ENCODE assay signal across 1 mouse cellular context in genomic region chr5:130255017-130255720, GRCm38 (mm10).
TF ChIP-seq lines count a peak whose summit lies in the region.

TSS of gene Sbds (minus strand) at chr5:130255530.
TSS of gene Tyw1 (plus strand) at chr5:130255619.

TF ChIP-seq in CH12.LX, 34 proteins besides CTCF, POLR2A, EP300 and RAD21 (continued from another document):
- no peak for TF ChIP-seq CHD1 (IDR thresholded peaks at IDR 0.05; ENCODE audit: low read depth, low read length)
- TF ChIP-seq POLR2AphosphoS2 (IDR thresholded peaks at IDR 0.05; ENCODE audit: low read depth, low read length) = peak; percentile 83; the same call in 1 of the 2 replicates
- peak; percentile 90 for TF ChIP-seq ZMIZ1 (IDR thresholded peaks at IDR 0.05; ENCODE audit: low read depth, low read length)
- no peak for TF ChIP-seq CHD2 (IDR thresholded peaks at IDR 0.05; ENCODE audit: low read length)
- peak; percentile 67; the same call in 1 of the 2 replicates for TF ChIP-seq KAT2A (IDR thresholded peaks at IDR 0.05; ENCODE audit: insufficient replicate concordance, low read length)
- no peak for TF ChIP-seq USF2 (conservative IDR thresholded peaks at IDR 0.05; ENCODE audit: low read depth, low read length)
- no peak for TF ChIP-seq ZKSCAN1 (IDR thresholded peaks at IDR 0.05; ENCODE audit: borderline replicate concordance, low read depth, low read length)
- no peak; the same call in 1 of the 2 replicates for TF ChIP-seq ZNF384 (IDR thresholded peaks at IDR 0.05; ENCODE audit: low read depth, low read length)
- TF ChIP-seq BHLHE40 (IDR thresholded peaks at IDR 0.05; ENCODE audit: low read depth, low read length) = peak; percentile 66
- TF ChIP-seq ETS1 (conservative IDR thresholded peaks at IDR 0.05; ENCODE audit: low read depth, low read length) = no peak
- TF ChIP-seq JUND (conservative IDR thresholded peaks at IDR 0.05; ENCODE audit: low read depth, low read length) = peak; percentile 90
- TF ChIP-seq MYC (IDR thresholded peaks at IDR 0.05; ENCODE audit: low read depth, low read length) = no peak; the same call in none of the 2 replicates
- 0 out of 2 replicates have a peak, but pooled peaks have one; percentile 38 for TF ChIP-seq IRF4 (IDR thresholded peaks at IDR 0.05; ENCODE audit: low read depth, low read length)
- TF ChIP-seq SIN3A (IDR thresholded peaks at IDR 0.05; ENCODE audit: low read length) = peak; percentile 97
- TF ChIP-seq MEF2A (IDR thresholded peaks at IDR 0.05; ENCODE audit: borderline replicate concordance, low read depth, low read length) = peak; percentile 55; the same call in 1 of the 2 replicates
- no peak for TF ChIP-seq RCOR1 (conservative IDR thresholded peaks at IDR 0.05; ENCODE audit: low read depth, low read length)
- TF ChIP-seq ELF1 (IDR thresholded peaks at IDR 0.05; ENCODE audit: low read depth, low read length) = peak; percentile 93
- no peak; the same call in 1 of the 2 replicates for TF ChIP-seq GABPA (IDR thresholded peaks at IDR 0.05; ENCODE audit: insufficient replicate concordance, low read depth, low read length)
